Mouse (Mus musculus): ENCODE measurements around the gene Mpp3. TPM values are rescaled to one million over a fixed set of nuclear protein-coding genes. Genes with fewer than 3 reads are reported as not detected.

Gene Mpp3
- total RNA-seq (2021) = 10 to 100 TPM; 50.3 to 52.0 TPM
- long read RNA-seq, experiment 1, transcript Mpp3-201 (19 exons, 2,848 nt) = major isoform, 55 of 79 reads
- long read RNA-seq, experiment 1, partial matches to known transcripts = 9 of 79 reads
- long read RNA-seq, experiment 1, other reads (novel, unspliced or antisense) = 10 of 79 reads
- long read RNA-seq, experiment 2, transcript Mpp3-201 (19 exons, 2,848 nt) = major isoform, 47 of 66 reads
- long read RNA-seq, experiment 2, partial matches to known transcripts = 7 of 66 reads
- long read RNA-seq, experiment 2, other reads (novel, unspliced or antisense) = 9 of 66 reads

DNA sequence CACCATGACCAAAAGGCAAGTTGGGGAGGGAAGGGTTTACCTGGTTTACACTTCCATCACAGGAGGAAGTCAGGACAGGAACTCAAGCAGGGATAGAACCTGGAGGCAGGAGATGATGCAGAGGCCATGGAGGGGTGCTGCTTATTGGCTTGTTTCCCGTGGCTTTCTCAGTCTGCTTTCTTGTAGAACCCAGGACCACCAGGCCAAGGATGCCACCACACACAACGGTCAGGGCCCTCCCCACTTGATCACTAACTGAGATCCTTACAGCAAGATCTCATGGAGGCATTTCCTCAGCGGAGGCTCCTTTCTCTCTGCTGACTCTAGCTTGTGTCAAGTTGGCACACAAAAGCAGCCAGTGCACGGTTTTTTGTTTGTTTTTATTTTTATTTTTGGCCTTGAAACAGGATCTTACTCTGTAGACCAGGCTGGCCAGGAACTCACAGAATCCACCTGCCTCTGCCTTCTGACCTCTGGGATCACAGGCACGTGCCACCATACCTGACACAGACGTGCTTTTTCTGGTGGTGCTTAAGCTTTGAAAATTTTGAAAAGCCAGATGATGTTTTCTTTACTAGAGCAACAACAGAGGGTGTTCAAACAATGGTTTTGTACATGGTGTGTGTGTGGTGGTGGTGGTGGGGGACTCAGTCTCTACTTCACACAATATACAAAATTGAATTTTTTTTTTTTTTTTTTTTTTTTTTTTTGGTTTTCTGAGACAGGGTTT lies at the start of gene Mpp3:
Gene Mpp3, minus strand, starts transcription at position 375 of the 730 bp plus-strand sequence.
- intact Hi-C loops (cut with DNase I) = no loop called here
- DNase-seq (ENCODE audit: low spot score in 2 of 2) = no peak

DNA sequence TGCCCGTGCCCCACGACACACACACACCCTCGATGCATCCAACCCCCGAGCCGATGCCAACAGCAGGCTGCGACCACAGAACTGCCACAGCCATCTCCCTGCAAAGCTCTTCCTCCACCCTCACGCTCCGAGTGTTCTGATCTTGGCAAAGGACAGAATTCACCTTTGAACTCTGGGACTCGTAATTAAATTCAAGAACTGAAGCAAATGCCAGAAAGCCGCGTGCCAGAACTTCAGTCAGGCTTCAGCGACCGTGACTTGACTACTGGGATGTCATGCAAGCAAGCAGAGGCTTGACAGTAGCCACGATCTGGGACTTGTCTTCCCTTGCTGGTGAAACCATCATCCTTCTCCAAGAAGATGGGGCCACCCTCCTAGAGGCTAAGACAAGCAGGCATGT lies 45.5 kb upstream of the Mpp3 start:
- no peak for DNase-seq (ENCODE audit: low spot score in 2 of 2)
- intact Hi-C loops (cut with DNase I) = no loop called here

DNA sequence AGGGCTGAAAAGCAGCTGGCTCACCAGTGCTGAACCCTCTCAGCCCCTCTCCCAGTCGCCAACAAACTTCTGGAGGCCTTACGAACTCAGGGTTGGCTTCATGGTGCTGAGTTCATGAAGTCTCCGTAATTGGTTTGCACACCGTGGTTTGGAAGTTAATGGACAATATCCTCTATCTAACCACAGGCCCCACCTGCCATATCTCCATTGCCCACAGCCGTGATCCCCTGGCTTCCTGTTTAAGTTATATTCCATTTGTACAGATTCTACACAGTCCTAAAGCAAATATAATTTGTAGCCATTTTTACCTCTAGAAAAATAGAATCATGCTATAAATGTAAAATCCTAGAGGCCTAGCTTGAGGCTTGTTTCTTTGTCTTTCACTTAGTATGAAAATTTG lies 44.5 kb upstream of the Mpp3 start:
- intact Hi-C loops (cut with DNase I) = no loop called here
- DNase-seq (ENCODE audit: low spot score in 2 of 2) = no peak

DNA sequence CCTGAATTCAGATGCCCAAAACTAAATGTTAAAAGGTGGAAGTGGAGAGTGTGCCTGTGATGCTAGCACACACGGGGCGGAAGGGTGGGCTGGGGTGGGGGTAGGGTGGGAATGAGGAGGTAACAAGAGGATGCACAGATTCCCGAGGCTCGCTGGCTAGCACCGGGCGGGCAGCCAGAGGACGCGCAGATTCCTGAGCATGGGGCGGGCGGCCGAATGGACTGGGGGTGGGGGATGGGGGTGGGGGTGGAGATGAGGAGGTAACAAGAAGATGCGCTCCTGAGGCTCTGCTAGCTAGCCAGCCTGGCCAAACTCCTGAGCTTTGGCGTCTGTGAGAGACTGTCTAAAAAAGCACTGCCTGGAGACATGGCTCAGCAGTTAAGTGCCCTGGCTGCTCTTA lies 42.2 kb upstream of the Mpp3 start:
- DNase-seq (ENCODE audit: low spot score in 2 of 2) = no peak
- intact Hi-C loops (cut with DNase I) = no loop called here

DNA sequence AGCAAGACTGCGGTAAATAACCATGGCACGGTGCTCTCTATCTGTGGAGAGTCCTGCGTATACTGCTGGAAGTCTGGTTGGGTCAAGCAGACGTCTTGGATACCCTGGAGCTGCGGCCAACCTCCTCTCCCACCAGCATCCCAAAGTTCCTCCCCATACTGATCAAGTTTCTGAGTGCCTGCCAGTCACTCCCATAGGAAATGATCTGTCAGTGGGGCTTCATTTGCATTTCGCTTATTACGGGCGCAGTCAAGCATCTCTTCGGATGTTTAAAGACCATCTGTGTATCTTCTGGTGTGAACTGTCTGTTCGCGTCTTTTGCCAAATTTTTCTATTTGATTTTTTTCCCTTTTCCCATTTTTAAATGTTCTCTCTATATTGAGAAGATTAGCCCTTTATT lies 41.4 kb upstream of the Mpp3 start:
- intact Hi-C loops (cut with DNase I) = no loop called here
- no peak for DNase-seq (ENCODE audit: low spot score in 2 of 2)

DNA sequence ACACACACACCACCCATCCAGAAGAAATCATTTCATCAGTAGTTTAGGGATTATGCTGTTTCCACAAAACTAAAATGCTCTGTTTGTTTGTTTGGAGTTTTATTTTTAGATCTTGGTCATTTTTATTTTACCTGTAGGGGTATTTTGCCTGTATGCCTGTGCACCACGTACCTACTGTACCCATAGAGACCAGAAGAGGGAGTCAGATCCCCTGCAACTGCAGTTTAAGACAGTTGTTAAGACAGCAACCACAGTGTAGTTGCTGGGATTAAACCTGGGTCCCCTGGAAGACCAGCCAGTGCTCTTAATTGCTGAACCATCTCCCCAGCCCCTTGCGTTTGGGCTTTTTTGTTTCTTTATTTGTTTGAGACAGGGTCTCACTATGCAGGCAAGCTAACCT lies 40.7 kb upstream of the Mpp3 start:
- intact Hi-C loops (cut with DNase I) = no loop called here
- DNase-seq (ENCODE audit: low spot score in 2 of 2) = no peak

DNA sequence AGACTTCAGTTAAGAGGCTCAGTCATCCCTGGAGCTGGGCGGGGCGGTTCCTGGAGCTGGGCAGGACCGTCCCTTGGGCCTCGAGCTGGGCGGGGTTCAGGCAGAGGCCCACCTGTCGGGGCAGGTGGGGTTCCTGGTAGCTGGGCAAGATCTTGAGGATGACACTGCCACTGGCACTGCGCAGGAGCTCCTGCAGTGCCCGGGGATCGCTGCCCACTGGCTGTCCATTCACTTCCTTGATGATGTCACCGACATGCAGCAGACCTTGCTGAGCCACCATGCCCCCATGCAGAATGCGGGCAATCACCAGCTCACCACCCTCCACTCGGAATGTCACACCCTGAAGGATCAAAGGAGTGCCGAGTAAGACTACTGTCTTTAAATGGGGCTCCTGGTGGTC lies 34.8 kb upstream of the Mpp3 start:
- DNase-seq (ENCODE audit: low spot score in 2 of 2) = no peak
- intact Hi-C loops (cut with DNase I) = loop anchor here (5.0 kb wide), 1 partner anchor 74 kb away; no protein-coding TSS in a partner anchor

DNA sequence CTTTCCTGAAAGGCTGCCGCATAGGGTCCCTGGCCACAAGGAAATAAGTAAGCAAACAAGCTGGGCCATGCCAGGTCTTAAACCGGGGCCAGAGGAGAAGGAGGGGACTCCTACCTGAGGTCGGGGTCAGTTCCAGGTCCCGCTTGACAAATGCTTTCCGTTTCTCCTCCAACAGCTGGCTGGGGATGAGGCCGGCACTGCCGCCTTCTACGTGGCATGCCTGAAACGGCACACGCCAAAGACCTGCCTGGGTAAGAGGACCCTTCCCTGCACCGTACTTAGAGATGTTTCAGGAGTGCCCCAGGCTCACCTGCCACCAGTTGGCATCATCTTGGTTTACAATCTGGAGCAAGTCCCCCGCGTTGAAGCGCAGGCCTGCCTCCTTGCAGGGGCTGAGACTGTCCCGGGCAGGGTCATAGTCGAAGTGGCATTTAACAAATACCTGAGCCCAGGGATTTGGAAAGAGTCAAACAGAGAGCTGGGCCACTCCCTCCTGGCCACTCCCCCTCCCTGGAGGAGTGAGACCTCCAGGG lies 33.7 kb upstream of the Mpp3 start:
- DNase-seq (ENCODE audit: low spot score in 2 of 2) = no peak

DNA sequence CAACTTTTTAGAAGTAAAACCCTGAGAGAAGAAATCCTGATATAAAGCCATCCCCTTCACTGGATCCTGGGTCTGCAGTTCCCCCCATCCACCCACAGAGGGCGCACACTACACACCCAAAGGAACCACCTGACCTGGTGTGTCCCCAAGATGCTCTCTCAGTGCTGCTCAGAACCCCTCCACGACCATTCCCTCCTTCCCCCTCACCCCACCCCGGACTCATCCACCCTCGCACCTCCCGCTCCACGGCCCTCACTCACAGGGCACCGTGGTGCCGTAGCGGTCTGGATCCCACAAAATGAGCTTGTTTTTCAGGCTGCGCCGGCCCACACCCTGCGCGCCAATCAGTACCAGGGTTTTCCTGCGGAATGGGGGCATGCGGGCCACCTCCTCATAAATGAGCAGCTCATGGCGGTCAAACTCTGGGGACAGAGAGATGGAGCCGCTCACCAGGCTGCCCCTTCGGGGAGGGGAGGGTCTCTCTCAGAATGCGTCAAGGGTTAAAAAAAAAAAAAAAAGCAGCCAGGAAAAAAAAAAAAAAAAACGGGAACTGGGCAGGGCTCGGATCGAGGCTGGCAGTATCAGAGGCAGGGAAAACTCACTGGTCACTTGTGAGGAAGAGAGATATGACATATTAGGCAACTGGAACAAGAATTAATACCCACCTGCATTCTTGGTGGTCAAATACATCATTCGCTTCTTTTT lies 33.1 kb upstream of the Mpp3 start:
- DNase-seq (ENCODE audit: low spot score in 2 of 2) = peak; percentile 82 to 88
- intact Hi-C loops (cut with DNase I) = loop anchor here (1.0 to 5.0 kb wide), 2 partner anchors 27 to 76 kb away; partner anchors contain the start of gene Mpp2

More for the DNA sequence above, 33.7 kb upstream of the Mpp3 start:
- intact Hi-C loops (cut with DNase I) = loop anchor here (1.0 to 5.0 kb wide), 2 partner anchors 26 to 75 kb away; partner anchors contain the start of gene Mpp2

DNA sequence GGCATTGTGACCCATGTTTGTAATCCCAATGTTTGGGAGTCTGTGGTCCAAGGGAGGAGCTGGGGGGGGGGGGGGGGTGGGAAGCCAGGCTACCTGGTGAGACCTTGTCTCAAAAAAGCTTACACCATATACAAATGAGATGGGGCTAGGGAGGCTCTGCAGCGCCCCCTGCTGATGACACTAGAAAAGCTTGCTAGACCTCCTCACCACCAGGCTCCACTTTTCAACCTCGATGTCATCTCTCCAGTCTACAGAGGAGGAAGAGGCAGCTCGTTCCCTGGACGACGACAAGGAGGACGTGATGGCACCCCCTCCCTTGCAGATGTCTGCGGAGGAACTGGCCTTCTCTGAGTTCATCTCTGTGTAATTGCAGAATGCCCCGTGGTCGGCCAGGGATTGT lies 25.6 kb upstream of the Mpp3 start:
- intact Hi-C loops (cut with DNase I) = no loop called here
- peak; percentile 49 to 57 for DNase-seq (ENCODE audit: low spot score in 2 of 2)

DNA sequence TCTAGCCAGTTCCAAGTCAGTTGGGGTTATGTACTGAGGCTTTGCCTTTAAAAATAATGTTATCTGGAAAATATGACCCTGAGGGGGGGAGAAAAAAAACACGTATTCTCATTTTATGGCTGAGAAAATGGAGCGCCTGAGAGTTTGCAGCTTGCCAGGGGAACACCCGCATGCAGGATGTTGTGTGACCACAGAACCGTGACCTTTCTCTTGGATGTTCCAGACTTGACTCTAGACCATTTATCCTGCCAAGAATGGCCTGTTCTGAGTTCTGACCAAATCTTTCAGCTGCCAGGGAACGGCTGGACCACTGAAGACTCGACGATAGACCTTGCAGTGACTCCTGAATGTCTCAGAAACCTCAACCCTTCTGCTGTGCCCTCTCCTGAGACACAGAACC lies 24.9 kb upstream of the Mpp3 start:
- no peak for DNase-seq (ENCODE audit: low spot score in 2 of 2)
- intact Hi-C loops (cut with DNase I) = no loop called here

DNA sequence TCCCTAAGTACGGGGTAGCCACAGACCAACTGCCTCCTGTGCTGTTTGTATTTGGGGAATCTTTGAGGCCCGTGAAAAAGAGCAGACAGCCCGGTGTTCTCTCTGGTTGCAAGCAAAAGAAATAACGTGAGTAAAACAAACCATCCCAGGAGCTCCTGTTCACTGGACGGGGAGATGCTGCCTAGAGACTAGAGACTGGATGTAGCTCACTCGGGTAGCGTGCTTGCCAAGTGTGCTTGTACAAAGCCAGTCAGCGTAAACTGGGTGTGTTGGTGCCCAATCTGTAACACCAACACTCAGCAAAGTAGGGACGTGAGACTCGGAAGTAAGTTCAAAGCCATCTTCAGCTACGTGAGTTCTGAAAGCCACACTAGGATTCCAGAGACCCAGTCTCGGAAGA lies 24.4 kb upstream of the Mpp3 start:
- intact Hi-C loops (cut with DNase I) = no loop called here
- no peak for DNase-seq (ENCODE audit: low spot score in 2 of 2)

DNA sequence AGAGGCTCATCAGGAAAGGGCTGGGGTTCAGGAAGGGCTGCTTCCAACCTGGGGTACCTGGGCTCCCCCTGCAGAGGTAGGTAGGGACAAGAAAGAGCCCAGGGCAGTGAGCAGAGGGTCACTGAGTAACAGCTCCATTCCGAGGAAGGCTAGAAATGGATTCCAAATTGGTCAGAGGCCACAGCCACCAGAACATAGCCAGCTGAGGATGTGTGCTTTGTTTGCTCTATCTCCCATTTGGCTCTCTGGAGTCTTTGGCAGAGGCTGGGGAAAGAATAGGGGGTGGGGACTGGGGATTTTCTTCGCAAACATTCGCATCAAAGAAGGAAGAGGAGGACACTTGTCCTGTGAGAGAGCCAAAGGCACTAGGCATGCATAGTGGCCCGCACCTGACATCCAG lies 23.7 kb upstream of the Mpp3 start:
- no peak for DNase-seq (ENCODE audit: low spot score in 2 of 2)
- intact Hi-C loops (cut with DNase I) = no loop called here

DNA sequence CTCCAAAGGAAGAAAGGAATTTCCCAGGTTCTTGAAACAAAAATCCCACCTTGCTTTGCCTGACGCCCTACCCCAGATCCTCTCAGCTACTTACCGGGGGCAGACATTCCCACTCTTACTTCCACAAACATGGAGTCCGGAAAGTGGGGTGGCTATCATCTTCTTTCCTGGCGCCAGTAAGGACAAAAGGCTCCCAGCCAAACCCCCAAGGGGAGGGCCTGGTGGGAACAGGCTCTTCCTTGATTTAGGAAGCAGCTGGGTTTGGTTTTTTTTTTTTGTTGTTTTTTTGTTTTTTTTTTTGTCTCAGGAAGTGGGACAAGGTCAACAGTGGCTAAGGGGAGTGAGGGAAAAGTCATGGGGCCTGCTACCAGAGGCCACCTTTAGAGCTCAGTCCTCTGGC lies 23.3 kb upstream of the Mpp3 start:
- DNase-seq (ENCODE audit: low spot score in 2 of 2) = no peak
- intact Hi-C loops (cut with DNase I) = no loop called here

DNA sequence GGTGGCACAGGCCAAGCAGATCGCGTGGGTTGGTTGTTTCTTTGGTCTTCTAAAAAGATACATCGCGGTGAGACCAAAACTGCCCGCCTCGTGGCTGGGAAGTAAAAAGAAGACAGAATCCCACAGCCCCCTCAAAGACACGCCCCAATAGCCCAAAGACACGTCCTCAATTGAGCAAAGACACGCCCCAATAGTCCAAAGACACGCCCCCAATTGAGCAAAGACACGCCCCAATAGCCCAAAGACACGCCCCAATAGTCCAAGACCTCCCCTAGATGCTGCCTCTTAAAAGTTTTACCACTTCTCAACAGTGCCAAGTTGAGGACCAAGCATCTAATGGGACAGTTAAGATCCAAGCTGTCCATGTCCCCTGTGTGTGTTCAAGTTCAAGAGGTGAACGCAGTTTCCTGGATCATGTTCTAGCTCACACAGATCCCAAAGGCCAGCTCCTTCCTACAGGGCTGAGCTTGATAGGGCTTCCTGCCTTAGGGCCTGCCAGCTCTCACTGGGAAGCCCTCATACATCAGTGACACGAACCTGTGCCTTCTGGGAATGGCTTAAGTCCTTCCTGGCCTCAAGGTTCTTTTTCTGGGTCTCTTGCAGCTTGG lies 21.7 kb upstream of the Mpp3 start:
- DNase-seq (ENCODE audit: low spot score in 2 of 2) = no peak
- intact Hi-C loops (cut with DNase I) = no loop called here

DNA sequence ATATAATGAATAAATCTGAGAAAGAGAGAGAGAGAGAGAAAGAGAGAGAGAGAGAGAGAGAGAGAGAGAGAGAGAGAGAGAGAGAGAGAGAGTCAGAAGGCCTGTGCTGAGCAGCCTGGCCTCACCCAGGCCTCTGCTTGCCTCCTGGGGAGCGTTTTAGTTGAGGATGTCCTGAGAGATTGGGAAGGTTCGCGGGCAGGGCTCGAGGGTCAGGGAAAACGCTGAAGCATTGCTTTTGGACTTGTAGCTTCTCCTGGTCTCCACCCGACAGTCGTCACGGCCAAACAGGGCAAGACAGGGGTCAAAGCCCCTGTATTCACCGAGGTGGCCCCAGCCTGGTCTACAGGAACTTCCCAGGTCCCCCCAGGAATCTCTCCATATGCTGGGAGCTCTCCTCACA lies 18.3 kb upstream of the Mpp3 start:
- intact Hi-C loops (cut with DNase I) = no loop called here
- no peak for DNase-seq (ENCODE audit: low spot score in 2 of 2)

DNA sequence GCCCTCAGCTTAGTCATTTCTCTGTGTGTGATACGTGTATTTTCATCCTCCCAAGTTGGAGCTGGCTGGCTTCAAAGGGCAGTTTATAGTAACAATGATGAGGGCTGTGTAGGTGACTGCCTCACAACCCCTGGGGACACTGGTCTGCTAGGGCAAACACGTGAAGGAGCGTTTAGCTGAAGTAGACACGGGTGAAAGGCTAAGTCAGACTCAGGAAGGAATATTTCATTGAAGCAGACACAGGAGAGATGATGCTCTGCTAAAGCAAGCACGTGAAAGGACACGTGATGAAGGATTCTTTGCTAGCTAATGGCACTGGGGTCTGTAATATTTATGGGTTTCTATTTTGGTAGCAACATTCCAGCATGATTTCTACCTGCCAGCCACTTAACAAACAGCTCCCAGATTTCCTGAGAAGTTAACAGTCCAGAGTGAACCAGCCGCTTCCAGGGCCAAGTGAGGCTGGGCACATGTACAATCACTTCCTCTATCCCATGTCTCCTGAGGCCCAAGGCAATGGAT lies 16.5 kb upstream of the Mpp3 start:
- intact Hi-C loops (cut with DNase I) = loop anchor here (5.0 kb wide), 1 partner anchor 93 kb away; no protein-coding TSS in a partner anchor

DNA sequence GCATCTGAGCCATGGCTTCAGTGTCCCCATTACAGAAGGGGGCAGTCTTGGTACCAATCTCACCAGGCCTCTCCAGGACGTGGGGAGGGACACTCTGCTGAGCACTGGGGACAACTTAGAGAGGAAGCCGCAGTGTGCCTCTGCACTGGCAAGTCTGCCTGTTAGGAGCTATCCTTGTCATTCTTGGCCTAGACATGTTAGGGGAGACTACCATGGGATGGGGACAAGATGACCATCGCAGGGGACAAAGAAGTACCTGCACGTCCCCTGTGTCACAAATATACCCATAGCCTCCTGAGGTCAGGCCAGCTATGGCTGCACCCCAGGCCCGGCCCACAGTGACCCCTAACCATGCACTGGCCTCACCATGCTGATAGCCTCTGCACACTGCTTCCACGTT lies 15.1 kb upstream of the Mpp3 start:
- intact Hi-C loops (cut with DNase I) = loop anchor here (5.0 kb wide), 1 partner anchor 94 kb away; no protein-coding TSS in a partner anchor
- DNase-seq (ENCODE audit: low spot score in 2 of 2) = no peak

More for the DNA sequence above, 16.5 kb upstream of the Mpp3 start:
- DNase-seq (ENCODE audit: low spot score in 2 of 2) = no peak

DNA sequence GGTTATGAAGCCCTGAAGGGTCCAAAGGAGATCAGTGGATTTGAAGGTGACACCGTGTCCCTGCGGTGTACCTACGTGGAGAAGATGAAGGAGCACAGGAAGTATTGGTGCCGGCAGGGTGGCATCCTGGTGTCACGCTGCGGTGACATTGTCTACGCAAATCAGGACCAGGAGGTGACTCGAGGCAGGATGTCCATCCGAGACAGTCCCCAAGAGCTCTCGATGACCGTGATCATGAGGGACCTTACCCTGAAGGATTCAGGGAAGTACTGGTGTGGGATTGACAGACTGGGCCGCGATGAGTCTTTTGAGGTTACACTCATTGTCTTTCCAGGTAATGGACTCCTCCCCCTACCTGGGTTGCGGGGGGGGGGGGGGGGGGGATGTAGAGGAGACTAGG lies 14.7 kb upstream of the Mpp3 start:
- no peak for DNase-seq (ENCODE audit: low spot score in 2 of 2)
- intact Hi-C loops (cut with DNase I) = loop anchor here (5.0 kb wide), 1 partner anchor 94 kb away; no protein-coding TSS in a partner anchor

Data from left cerebral cortex, postnatal 14 days (tissue).